Mouse (Mus musculus) liver, adult 2 months (tissue): ENCODE data around the gene Cnga4.

Experiments
- CTCF ChIP-seq: fragments of 200-500 bp; IDR thresholded peaks from 2 replicates; pipeline ENCODE4 v1.5.1; 2011; ENCODE audit warnings: low read depth, low read length, control low read depth
- POLR2A ChIP-seq: fragments of 200-500 bp; IDR thresholded peaks from 2 replicates; pipeline ENCODE4 v1.6.1; 2011; ENCODE audit warnings: low read length, control low read depth; ENCODE audit not compliant: insufficient read depth; ENCODE audit errors: extremely low read depth

- TF ChIP-seq CTCF (no peak), POLR2A (no peak)
Measured at GRCm38 (mm10) chr7:105368521-105368920, 35.8 kb upstream of the Cnga4 start.
